Mouse (Mus musculus): ENCODE data around the gene Mpg. TPM values are rescaled to one million over a fixed set of nuclear protein-coding genes. Genes with fewer than 3 reads are reported as not detected.
A peak's percentile ranks its signal among the peaks of the same experiment; 100 is the strongest.

The Mpg gene
- polyA plus RNA-seq (2015; fragmentation: Nextera tagmentation; extraction: Ambion mirVana), result 42.2 and 44.1 TPM in 2 replicates

DNA sequence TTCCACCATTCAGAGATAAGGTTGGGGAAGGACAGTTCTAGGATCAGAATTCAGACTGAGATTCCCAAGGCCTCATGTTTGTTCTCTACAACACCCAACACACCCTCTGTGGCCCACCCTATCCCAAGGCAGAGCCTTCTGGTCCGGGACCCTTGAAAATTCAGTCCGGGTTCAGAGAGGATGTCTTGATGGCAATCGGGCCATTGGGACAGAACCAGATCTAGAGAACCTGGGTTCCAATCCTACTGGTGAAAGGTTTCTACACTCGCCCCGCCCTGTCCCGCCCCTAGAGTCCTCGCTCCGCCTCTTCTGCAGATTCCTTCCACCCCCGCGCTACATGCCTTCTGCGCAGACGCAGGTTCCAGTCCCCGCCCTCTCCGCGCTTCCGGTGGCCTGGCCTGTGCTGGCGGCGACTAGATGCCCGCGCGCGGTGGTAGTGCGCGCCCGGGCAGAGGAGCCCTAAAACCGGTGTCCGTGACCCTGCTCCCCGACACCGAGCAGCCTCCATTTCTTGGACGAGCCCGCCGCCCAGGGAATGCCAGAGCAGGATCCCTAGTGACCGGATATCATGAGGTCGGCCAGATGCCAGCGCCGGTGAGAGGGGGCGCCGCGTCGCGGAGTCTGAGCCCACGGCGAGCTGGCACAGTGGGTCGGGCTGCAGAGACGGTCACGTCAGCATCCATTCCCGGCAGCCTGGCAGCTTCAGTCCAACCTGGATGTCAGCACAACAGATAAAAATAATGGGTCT is at the start of gene Mpg:
TSS of gene Mpg (plus strand) at position 382 of the 748 bp plus-strand sequence.
- peaks cover 49% of the 10 kb centered on the region for H3K4me1 ChIP-seq
- peak within 1 kb of the TSS; percentile 92 for H3K27ac ChIP-seq
- no peaks in the 10 kb centered on the region for H3K9me3 ChIP-seq
- H3K4me3 ChIP-seq, result peak within 1 kb of the TSS; percentile 61
- peak within 1 kb of the TSS; percentile 82 for H3K9ac ChIP-seq
- WGBS, result 3% methylated on average over 47 of the region's 47 CpGs
- H3K27me3 ChIP-seq, result peaks cover 11% of the 10 kb centered on the region
- peak within 1 kb of the TSS; percentile 81 for H3K4me2 ChIP-seq
- ATAC-seq (ENCODE audit: insufficient number of reproducible peaks, insufficient read depth, low FRiP score, low TSS enrichment, low read depth), result peak; percentile 63
- H3K36me3 ChIP-seq, result peaks cover 35% of the 10 kb centered on the region

DNA sequence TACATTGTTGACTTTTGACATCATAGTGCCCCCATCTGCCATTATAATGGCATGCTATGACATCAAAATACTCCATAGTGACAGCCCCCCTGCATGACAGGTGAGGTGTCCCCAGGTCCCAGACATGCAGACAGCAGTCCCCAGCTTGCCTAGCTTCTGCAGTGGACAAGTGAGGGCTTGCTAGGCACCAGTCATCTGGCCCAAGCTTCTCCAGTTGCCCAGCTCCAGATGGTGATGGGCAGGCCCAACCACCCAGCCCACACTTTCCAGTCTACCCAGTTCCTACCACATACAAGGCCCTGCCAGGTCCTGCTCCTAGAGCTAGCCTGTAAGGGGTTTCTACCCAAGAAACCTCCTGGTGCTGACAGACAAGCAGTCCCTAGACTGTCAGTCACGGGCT is 47.8 kb upstream of the Mpg start:
- H3K9me3 ChIP-seq, result no peaks in the 10 kb centered on the region
- no peak overlapping the region for H3K4me2 ChIP-seq
- no peak overlapping the region for H3K9ac ChIP-seq
- ATAC-seq (ENCODE audit: insufficient number of reproducible peaks, insufficient read depth, low FRiP score, low TSS enrichment, low read depth), result no peak
- 74% methylated on average over 1 of the region's 1 CpGs for WGBS
- H3K36me3 ChIP-seq, result no peaks in the 10 kb centered on the region
- no peak overlapping the region for H3K27ac ChIP-seq
- H3K4me1 ChIP-seq, result no peaks in the 10 kb centered on the region
- no peaks in the 10 kb centered on the region for H3K27me3 ChIP-seq
- H3K4me3 ChIP-seq, result no peak overlapping the region

DNA sequence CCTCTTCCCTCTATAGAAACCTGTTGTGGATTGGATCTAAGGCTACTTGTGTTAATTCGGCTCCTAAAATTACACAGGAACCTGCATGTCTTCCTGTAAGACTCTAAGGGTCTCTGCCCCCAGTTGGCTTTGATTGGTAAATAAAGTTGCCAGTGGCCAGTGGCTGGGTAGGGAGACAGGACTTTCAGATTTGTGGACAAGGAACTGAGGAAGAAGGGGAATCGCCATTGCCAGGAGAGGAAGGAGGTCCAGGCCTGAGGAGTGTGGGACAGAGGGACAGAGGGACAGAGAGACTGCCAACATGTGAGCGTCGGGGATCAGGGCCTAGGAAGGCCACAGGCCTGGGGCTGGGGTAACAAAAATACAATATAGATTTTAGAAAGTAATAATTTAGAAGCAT is 45.1 kb upstream of the Mpg start:
- no peaks in the 10 kb centered on the region for H3K9me3 ChIP-seq
- no peak overlapping the region for H3K4me2 ChIP-seq
- H3K4me3 ChIP-seq, result no peak overlapping the region
- no peak overlapping the region for H3K9ac ChIP-seq
- WGBS, result 77% methylated on average over 4 of the region's 4 CpGs
- no peaks in the 10 kb centered on the region for H3K36me3 ChIP-seq
- no peaks in the 10 kb centered on the region for H3K4me1 ChIP-seq
- H3K27ac ChIP-seq, result no peak overlapping the region
- no peak for ATAC-seq (ENCODE audit: insufficient number of reproducible peaks, insufficient read depth, low FRiP score, low TSS enrichment, low read depth)
- H3K27me3 ChIP-seq, result no peaks in the 10 kb centered on the region

DNA sequence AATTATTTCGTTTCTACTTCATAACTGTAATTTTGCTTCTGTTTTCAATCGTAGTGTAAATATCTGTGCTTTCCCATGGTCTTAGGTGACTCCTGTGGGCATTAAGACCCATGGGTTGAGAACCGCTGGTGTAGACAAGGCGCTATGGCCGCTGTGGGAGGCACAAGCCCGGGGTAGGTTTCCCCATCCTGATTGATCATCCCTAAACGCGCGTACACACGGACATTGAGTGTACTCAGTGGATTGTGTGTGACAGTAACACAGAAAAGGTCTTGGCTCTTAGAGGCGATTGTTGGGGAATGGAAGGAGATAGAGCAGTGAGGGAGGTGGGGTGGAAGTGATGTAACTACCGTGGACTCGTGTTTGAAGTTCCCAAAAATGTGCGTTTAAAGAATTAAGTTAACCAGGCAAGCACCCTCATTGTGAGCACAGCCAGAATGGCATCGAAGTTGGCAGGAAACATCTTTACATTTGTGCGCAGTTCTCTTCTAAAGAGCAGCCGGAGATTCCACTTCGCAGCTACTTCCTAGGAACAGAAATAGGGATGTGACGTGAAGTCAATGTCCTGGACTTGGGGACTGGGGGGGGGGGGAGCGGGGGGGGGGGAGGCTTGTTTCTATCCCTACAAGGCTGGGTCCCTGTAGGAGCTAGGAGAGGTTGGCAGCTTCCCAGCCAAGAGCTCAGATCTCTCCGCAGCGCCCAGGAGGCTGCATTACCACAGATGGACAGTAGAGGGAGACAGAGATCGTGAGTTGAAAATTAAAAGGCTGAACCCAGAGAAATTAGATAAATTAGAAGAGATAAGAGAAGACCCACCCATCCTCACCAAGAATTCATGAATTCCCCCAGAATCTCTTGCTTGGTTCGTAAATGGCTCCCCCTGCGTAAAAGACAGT is 44.1 kb upstream of the Mpg start:
- Histone ChIP-seq H3K9me3 (no peaks in the 10 kb centered on the region), H3K27ac (no peak overlapping the region), H3K9ac (no peak overlapping the region), H3K4me2 (no peak overlapping the region), H3K36me3 (no peaks in the 10 kb centered on the region), H3K4me3 (no peak overlapping the region), H3K27me3 (no peaks in the 10 kb centered on the region), H3K4me1 (no peaks in the 10 kb centered on the region)
- WGBS, result 52% methylated on average over 23 of the region's 25 CpGs
- ATAC-seq (ENCODE audit: insufficient number of reproducible peaks, insufficient read depth, low FRiP score, low TSS enrichment, low read depth), result no peak

DNA sequence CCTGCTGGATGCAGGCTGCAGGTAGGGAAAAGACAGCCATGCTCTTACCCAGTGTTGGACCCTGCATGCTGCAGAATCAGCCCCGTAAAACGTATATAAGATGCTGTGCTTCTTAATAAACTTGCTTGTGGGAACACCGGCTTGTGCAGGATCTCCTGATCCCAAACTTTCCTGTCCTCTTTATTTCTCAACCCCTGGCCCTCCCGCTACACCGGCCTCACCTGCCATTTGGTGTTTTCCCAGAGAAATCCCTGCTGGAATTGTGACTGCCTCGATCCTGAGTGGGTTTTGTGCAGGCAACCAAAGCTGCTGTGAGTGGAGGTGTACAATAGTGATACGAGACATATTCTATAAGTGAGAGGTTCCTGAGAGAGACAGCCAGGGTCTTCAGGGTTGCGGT is 41.8 kb upstream of the Mpg start:
- Histone ChIP-seq H3K9ac (no peak overlapping the region), H3K4me3 (no peak overlapping the region), H3K27me3 (no peaks in the 10 kb centered on the region), H3K27ac (no peak overlapping the region), H3K4me2 (no peak overlapping the region), H3K9me3 (no peaks in the 10 kb centered on the region), H3K36me3 (no peaks in the 10 kb centered on the region), H3K4me1 (no peaks in the 10 kb centered on the region)
- WGBS, result 87% methylated on average over 8 of the region's 8 CpGs
- ATAC-seq (ENCODE audit: insufficient number of reproducible peaks, insufficient read depth, low FRiP score, low TSS enrichment, low read depth), result no peak

GRCm38 (mm10) chr11:32186031-32186430 is 40.3 kb upstream of the Mpg start:
- Histone ChIP-seq H3K9ac (no peak overlapping the region), H3K4me1 (no peaks in the 10 kb centered on the region), H3K27me3 (no peaks in the 10 kb centered on the region), H3K4me2 (no peak overlapping the region), H3K4me3 (no peak overlapping the region), H3K36me3 (no peaks in the 10 kb centered on the region), H3K27ac (no peak overlapping the region), H3K9me3 (no peaks in the 10 kb centered on the region)
- ATAC-seq (ENCODE audit: insufficient number of reproducible peaks, insufficient read depth, low FRiP score, low TSS enrichment, low read depth), result no peak
- 76% methylated on average over 3 of the region's 3 CpGs for WGBS

DNA sequence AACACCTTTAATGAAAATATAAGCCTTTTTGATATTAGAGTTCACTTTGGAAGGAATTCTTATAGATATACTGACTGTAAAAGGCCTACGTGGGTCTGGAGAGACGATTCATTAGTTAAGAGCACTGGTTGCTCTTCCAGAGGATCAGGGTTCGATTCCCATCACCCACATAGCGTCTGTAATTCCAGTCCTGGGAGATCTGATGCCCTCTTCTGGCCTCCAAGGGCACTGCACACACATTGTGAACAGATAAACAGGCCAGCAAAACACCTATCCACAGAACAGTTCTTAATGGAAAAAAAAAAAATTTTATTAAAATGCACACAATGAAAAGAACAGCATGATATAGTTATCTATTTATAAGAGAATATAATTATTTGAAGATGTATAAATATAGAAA is 39.0 kb upstream of the Mpg start:
- no peaks in the 10 kb centered on the region for H3K9me3 ChIP-seq
- H3K4me2 ChIP-seq, result no peak overlapping the region
- H3K4me3 ChIP-seq, result no peak overlapping the region
- no peaks in the 10 kb centered on the region for H3K36me3 ChIP-seq
- ATAC-seq (ENCODE audit: insufficient number of reproducible peaks, insufficient read depth, low FRiP score, low TSS enrichment, low read depth), result no peak
- H3K27ac ChIP-seq, result no peak overlapping the region
- 84% methylated on average over 4 of the region's 4 CpGs for WGBS
- no peak overlapping the region for H3K9ac ChIP-seq
- H3K27me3 ChIP-seq, result no peaks in the 10 kb centered on the region
- no peaks in the 10 kb centered on the region for H3K4me1 ChIP-seq

DNA sequence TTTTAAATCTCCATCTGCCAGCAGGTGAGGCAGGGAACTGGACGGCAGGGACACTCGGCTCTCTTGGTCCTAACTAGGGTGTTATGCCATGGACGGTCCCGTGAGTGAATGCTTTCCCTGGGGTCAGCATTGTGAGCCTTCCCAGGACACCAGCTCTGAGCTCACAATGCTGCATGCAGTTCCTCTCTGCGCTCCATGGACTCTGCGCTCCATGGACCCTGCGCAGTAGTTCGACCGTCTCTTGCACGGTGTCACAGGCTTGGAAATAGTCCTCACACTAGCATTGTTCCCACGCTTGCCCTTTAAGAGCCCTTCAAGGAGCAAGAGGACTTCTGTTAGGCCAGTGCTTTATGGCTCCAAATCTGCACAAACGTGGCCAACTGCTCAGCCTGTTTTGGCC is 37.4 kb upstream of the Mpg start:
- Histone ChIP-seq H3K36me3 (no peaks in the 10 kb centered on the region), H3K9me3 (no peaks in the 10 kb centered on the region), H3K4me1 (no peaks in the 10 kb centered on the region), H3K4me2 (no peak overlapping the region), H3K9ac (no peak overlapping the region), H3K27ac (no peak overlapping the region), H3K4me3 (no peak overlapping the region), H3K27me3 (no peaks in the 10 kb centered on the region)
- ATAC-seq (ENCODE audit: insufficient number of reproducible peaks, insufficient read depth, low FRiP score, low TSS enrichment, low read depth), result no peak
- WGBS, result 85% methylated on average over 12 of the region's 12 CpGs

DNA sequence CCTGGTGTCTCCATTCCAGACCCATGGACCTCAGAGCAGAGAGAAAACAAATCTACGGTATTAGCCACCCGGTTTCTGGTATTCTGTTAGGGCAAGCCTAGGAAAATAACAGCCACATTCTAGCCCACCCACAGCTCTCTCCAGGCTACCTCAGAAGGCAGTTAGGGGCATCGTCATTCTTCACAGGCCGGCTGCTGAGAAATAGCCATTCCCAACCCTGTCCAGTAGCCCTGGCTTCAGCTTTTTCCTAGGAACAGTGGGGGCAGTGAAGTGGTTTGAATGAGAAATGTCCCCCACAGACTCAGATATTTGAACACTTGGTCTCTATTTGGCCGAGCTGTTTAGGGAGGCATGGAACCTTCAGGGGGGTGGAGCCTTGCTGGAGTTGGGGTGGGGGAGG is 36.9 kb upstream of the Mpg start:
- H3K27ac ChIP-seq, result no peak overlapping the region
- H3K36me3 ChIP-seq, result no peaks in the 10 kb centered on the region
- H3K27me3 ChIP-seq, result no peaks in the 10 kb centered on the region
- no peaks in the 10 kb centered on the region for H3K9me3 ChIP-seq
- no peak overlapping the region for H3K9ac ChIP-seq
- H3K4me1 ChIP-seq, result no peaks in the 10 kb centered on the region
- H3K4me3 ChIP-seq, result no peak overlapping the region
- 66% methylated on average over 5 of the region's 5 CpGs for WGBS
- no peak for ATAC-seq (ENCODE audit: insufficient number of reproducible peaks, insufficient read depth, low FRiP score, low TSS enrichment, low read depth)
- H3K4me2 ChIP-seq, result no peak overlapping the region

DNA sequence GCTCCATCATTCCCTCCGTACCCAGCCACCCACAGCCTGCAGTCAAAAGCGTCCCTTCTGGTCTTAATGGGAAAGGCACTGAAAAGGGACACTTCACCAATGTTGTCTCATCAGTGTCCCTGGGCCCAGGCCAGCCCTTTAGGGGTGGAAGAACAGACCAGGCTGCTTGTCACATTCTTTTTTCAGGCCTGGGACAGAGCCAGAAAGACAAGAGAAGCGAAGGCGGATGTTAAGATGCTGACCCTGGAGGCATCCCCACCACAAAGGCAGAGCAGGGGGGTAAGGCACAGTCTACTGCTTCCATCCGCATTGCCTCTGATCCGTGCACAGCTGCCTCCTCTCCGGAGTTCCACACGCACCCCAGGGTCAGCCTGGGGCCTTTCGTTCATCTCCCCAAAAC is 36.2 kb upstream of the Mpg start:
- Histone ChIP-seq H3K4me3 (no peak overlapping the region), H3K27me3 (peaks cover 4% of the 10 kb centered on the region; the same call in 1 of the 2 replicates), H3K9me3 (no peaks in the 10 kb centered on the region), H3K9ac (no peak overlapping the region), H3K36me3 (no peaks in the 10 kb centered on the region), H3K4me1 (no peaks in the 10 kb centered on the region), H3K27ac (no peak overlapping the region), H3K4me2 (no peak overlapping the region)
- no peak for ATAC-seq (ENCODE audit: insufficient number of reproducible peaks, insufficient read depth, low FRiP score, low TSS enrichment, low read depth)
- 75% methylated on average over 9 of the region's 9 CpGs for WGBS

DNA sequence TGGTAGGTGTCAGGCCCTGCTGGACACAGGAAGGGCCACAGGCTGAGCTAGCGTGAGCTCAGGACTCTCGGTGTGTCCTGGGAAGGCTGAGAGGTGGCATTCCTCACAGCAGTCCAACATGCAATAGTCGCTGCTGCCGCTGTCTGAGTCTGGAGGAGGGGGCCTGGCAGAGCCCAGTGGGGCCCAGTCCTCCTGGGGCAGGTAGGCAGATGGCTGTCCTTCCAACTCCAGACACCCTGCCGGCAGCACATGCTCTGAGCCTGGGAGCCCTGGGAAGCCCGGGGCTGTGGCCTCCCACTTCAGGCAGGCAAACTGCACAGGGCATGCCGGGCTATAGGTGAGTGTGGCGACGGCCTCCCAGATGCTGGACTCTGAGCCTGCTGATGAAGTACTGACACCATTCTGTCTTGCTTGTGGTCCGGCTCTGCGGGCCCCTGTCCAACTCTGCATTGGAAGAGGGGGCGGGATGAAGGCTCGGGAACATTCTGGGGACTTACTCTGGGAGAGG is 35.6 kb upstream of the Mpg start:
- no peaks in the 10 kb centered on the region for H3K4me1 ChIP-seq
- ATAC-seq (ENCODE audit: insufficient number of reproducible peaks, insufficient read depth, low FRiP score, low TSS enrichment, low read depth), result no peak
- 73% methylated on average over 13 of the region's 13 CpGs for WGBS
- H3K9ac ChIP-seq, result no peak overlapping the region
- H3K4me3 ChIP-seq, result no peak overlapping the region
- no peaks in the 10 kb centered on the region for H3K9me3 ChIP-seq
- H3K4me2 ChIP-seq, result no peak overlapping the region
- H3K27ac ChIP-seq, result no peak overlapping the region
- peaks cover 6% of the 10 kb centered on the region; the same call in 1 of the 2 replicates for H3K27me3 ChIP-seq
- H3K36me3 ChIP-seq, result no peaks in the 10 kb centered on the region

DNA sequence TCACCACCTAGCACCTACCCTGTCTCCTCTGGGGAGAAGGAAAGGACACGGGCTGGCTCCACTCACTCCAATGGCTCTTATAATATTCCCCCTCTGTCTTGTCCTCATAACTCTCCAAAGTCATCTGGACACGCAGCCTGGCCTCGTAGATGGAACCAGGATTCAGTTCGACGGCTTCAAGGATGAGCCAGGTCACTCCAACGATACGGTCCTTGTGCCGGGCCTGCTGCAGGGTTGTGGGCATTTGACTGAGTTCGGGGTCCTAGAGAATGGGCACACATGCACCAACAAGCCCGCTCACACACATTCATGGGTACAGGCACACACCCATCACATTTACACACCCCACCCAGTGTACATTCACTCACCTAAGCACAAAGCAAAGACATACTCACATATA is 33.1 kb upstream of the Mpg start:
- ATAC-seq (ENCODE audit: insufficient number of reproducible peaks, insufficient read depth, low FRiP score, low TSS enrichment, low read depth), result no peak
- no peaks in the 10 kb centered on the region for H3K36me3 ChIP-seq
- H3K9ac ChIP-seq, result no peak overlapping the region
- no peak overlapping the region for H3K27ac ChIP-seq
- H3K4me3 ChIP-seq, result no peak overlapping the region
- no peak overlapping the region for H3K4me2 ChIP-seq
- 88% methylated on average over 10 of the region's 10 CpGs for WGBS
- H3K27me3 ChIP-seq, result peaks cover 9% of the 10 kb centered on the region; the same call in 1 of the 2 replicates
- no peaks in the 10 kb centered on the region for H3K4me1 ChIP-seq
- no peaks in the 10 kb centered on the region for H3K9me3 ChIP-seq
